Mouse (Mus musculus): ENCODE data around the gene Gart.

- TF ChIP-seq GATA1 (IDR thresholded peaks at IDR 0.05; ENCODE audit: borderline replicate concordance, low read length), result no peak
- TF ChIP-seq FLI1 (IDR thresholded peaks at IDR 0.05; ENCODE audit: low read length), result no peak
These were observed 61.1 kb downstream of the Gart start for GRCm38 (mm10) chr16:91585617-91586016.
